Mouse (Mus musculus) neural tube, embryonic 14.5 days (tissue): ENCODE results near the gene Txndc2. TPM values are rescaled to one million over a fixed set of nuclear protein-coding genes. Genes with fewer than 3 reads are reported as not detected.

Source experiments
- ATAC-seq: fragments of 200-750 bp; cut with Nextera tagmentation; 2 replicates; pipeline ENCODE4 v1.8.0; 2017; ENCODE audit warnings: low read depth, mild to moderate bottlenecking, moderate TSS enrichment, moderate library complexity
- H3K27ac ChIP-seq: fragments of 300-500 bp; sonication (generic); 2 replicates; pipeline ENCODE4 v1.5.1; 2014; ENCODE audit warnings: low read depth, mild to moderate bottlenecking, control low read depth, low read length, moderate library complexity, mixed read lengths
- H3K27me3 ChIP-seq: fragments of 300-500 bp; sonication (generic); 2 replicates; pipeline ENCODE4 v1.6.1; 2014; ENCODE audit warnings: low read length; ENCODE audit not compliant: control insufficient read depth, insufficient read depth
- H3K36me3 ChIP-seq: fragments of 300-500 bp; sonication (generic); 2 replicates; pipeline ENCODE4 v1.6.1; 2014; ENCODE audit warnings: low read length, mixed read lengths; ENCODE audit not compliant: control insufficient read depth, insufficient read depth
- H3K4me1 ChIP-seq: fragments of 300-500 bp; sonication (generic); 2 replicates; pipeline ENCODE4 v1.6.1; 2014; ENCODE audit warnings: low read length; ENCODE audit not compliant: control insufficient read depth, insufficient read depth
- H3K4me2 ChIP-seq: fragments of 300-500 bp; sonication (generic); 2 replicates; pipeline ENCODE4 v1.6.1; 2014; ENCODE audit warnings: mild to moderate bottlenecking, low read depth, low read length, control low read depth
- H3K4me3 ChIP-seq: fragments of 300-500 bp; sonication (generic); 2 replicates; pipeline ENCODE4 v1.5.1; 2014; ENCODE audit warnings: low read depth, low read length, control low read depth, mixed read lengths
- H3K9ac ChIP-seq: fragments of 300-500 bp; sonication (generic); replicated peaks from 2 replicates; pipeline ENCODE4 v1.6.1; 2014; ENCODE audit warnings: low read depth, mild to moderate bottlenecking, control low read depth, low read length, mixed read lengths
- H3K9me3 ChIP-seq: fragments of 300-500 bp; sonication (generic); 2 replicates; pipeline ENCODE4 v1.6.1; 2016; ENCODE audit warnings: low read length; ENCODE audit not compliant: control insufficient read depth
- WGBS: fragments of 180-500 bp; shearing (Covaris S2); extraction: QIAGEN DNeasy Blood & Tissue Kit; methylation state at CpG from one replicate; pipeline ENCODE4 v1.1.7; 2014; 5-methylcytosine and 5-hydroxymethylcytosine counted together
- polyA plus RNA-seq: library from polyadenylated mRNA; unstranded; fragments of >200 nt; fragmentation: Nextera tagmentation; extraction: Ambion mirVana; gene quantifications from 2 replicates; pipeline ENCODE4 v1.2.1, GENCODE M21; 2014

Txndc2 gene
- polyA plus RNA-seq, 1 experiment from 2014 or later = 0.11 TPM

DNA sequence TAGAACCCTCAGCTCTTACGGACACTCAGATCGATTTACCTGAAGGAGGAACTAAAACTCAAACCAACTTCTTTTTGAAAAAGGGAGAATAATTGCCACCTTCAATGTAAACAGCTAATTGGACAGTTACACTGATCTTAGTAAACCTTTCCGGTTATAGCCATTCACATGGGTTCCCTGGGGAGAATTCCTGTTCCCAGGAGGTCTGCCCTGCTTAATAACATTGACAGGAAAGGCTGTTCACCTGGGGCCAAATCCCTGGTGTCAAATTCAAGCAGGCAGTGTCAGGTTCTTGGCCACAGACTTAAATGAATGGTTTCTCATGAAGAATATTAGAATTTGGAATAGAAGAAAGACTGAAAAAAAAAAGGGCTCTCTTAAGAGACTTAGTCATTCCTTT is 34.0 kb upstream of the Txndc2 start:
- H3K27ac ChIP-seq = no peak overlapping the region
- no peaks in the 10 kb centered on the region for H3K9me3 ChIP-seq
- H3K27me3 ChIP-seq = no peaks in the 10 kb centered on the region
- H3K36me3 ChIP-seq = no peaks in the 10 kb centered on the region
- 80% methylated on average over 3 of the region's 3 CpGs for WGBS
- no peak for ATAC-seq
- H3K4me3 ChIP-seq = no peak overlapping the region
- H3K4me1 ChIP-seq = no peaks in the 10 kb centered on the region
- no peak overlapping the region for H3K4me2 ChIP-seq
- no peak overlapping the region for H3K9ac ChIP-seq

DNA sequence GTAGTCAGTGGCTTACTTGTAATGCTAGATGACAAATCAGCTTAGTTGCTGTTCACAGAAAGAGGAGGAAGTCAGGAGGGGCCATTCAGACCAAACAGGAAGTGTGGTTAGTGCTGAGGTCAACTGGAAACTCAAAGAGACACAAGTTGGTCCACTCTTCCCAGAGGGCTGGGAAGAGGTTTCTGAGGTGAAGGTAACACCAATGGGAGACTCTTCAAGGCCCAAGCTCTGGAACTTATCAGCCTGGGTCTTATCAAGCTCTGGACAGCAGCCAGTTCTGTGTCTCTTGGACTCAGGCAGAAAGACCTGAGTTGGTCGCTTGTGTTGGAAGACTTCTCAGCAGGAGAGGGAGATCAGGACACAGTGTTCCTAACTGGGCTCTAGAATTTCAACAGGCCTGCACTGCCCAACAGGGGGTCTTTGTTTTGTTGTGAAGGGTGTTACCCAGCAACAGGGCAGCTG is 32.8 kb upstream of the Txndc2 start:
- no peaks in the 10 kb centered on the region for H3K9me3 ChIP-seq
- no peaks in the 10 kb centered on the region for H3K36me3 ChIP-seq
- no peak overlapping the region for H3K4me3 ChIP-seq
- 61% methylated on average over 1 of the region's 1 CpGs for WGBS
- H3K4me2 ChIP-seq = no peak overlapping the region
- ATAC-seq = no peak
- no peak overlapping the region for H3K27ac ChIP-seq
- H3K27me3 ChIP-seq = no peaks in the 10 kb centered on the region
- H3K9ac ChIP-seq = no peak overlapping the region
- no peaks in the 10 kb centered on the region for H3K4me1 ChIP-seq

DNA sequence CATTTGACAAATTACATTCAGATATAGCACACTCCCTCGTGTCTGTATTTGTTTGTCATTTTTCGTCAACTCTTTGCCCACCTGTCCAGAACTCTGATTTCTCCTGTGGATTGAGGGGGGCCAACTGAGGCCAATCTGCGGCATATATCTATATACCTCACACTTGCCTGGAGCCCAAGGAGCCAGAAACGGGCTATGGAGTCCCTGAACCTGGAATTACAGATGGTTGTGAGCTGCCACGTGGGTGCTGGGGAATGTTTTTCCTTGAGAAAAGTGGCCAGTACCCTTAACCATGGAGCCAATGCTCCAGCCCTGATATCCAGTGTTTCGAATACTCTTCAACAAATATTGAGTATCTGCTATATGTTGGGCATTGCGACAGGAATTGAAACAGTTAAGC is 31.0 kb upstream of the Txndc2 start:
- Histone ChIP-seq H3K27ac (no peak overlapping the region), H3K4me3 (no peak overlapping the region), H3K36me3 (no peaks in the 10 kb centered on the region), H3K9me3 (no peaks in the 10 kb centered on the region), H3K9ac (no peak overlapping the region), H3K4me2 (no peak overlapping the region), H3K4me1 (no peaks in the 10 kb centered on the region), H3K27me3 (no peaks in the 10 kb centered on the region)
- WGBS = 86% methylated on average over 7 of the region's 7 CpGs
- ATAC-seq = no peak

- H3K9me3 ChIP-seq = no peaks in the 10 kb centered on the region
- H3K4me1 ChIP-seq = no peaks in the 10 kb centered on the region
- no peak for ATAC-seq
- H3K9ac ChIP-seq = no peak overlapping the region
- 89% methylated on average over 4 of the region's 4 CpGs for WGBS
- H3K36me3 ChIP-seq = no peaks in the 10 kb centered on the region
- H3K4me2 ChIP-seq = no peak overlapping the region
- H3K4me3 ChIP-seq = no peak overlapping the region
- no peak overlapping the region for H3K27ac ChIP-seq
- no peaks in the 10 kb centered on the region for H3K27me3 ChIP-seq
Measured at GRCm38 (mm10) chr17:65669061-65669460, 27.1 kb upstream of the Txndc2 start.

DNA sequence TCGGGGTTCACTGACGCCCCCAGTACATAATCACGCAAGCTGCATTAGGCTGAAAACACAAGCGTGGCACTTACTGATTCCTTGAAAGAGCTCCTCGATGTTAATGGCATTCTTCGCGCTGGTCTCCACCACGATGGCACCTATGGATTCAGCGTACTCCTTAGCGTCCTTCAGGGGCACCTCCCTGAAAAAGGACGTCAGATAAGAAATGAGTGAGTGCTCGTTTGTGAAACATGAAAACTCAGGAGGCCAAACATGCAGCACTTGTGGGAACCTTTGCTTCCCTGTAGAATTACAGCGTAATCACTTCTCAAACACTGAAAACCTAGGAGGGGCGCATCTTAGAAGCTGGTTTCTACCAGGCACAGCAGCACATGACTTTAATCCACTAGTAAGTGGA is 25.8 kb upstream of the Txndc2 start:
- H3K4me2 ChIP-seq = no peak overlapping the region
- no peaks in the 10 kb centered on the region for H3K9me3 ChIP-seq
- 89% methylated on average over 14 of the region's 14 CpGs for WGBS
- H3K27me3 ChIP-seq = no peaks in the 10 kb centered on the region
- no peaks in the 10 kb centered on the region for H3K36me3 ChIP-seq
- no peak overlapping the region for H3K27ac ChIP-seq
- H3K9ac ChIP-seq = no peak overlapping the region
- H3K4me3 ChIP-seq = no peak overlapping the region
- no peak for ATAC-seq
- H3K4me1 ChIP-seq = no peaks in the 10 kb centered on the region

DNA sequence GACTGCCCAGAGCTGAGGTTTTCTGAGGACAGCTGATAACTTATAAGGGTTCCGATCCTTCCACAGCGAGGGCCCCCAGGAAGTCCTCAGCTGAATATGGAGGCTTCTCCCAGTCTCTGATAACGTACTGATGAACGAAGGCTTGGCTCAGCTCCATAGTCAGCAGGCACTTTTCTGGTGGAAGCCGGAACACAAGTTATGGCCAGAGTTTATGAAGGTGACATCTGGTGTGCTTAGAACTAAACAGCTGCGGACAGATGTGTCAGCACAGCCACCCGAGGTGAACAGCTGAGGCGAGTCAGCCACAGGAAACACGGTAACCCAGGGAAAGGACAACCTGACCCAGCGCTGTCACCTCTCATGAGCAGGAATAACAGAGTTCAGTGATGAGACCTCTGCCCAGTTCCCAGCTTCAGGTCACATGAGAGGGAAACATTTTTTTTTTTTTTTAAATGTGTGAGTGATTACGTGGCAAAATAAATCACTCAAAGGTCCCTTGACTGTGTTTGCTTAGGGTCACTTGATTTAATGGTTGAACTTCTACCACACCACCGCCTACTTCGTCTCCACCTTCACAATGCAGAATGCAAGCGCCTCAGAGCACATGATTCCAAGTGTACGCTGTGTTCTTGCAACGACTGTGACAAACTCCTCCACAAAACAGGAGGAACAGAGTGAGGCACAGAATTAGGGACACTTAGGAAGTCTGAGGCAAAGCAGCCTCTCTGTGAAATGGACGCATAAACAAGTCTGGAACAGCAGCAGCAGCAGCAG is 24.6 kb upstream of the Txndc2 start:
- H3K4me1 ChIP-seq = no peaks in the 10 kb centered on the region
- no peak overlapping the region for H3K27ac ChIP-seq
- H3K9me3 ChIP-seq = no peaks in the 10 kb centered on the region
- no peak for ATAC-seq
- 77% methylated on average over 17 of the region's 17 CpGs for WGBS
- H3K9ac ChIP-seq = no peak overlapping the region
- no peaks in the 10 kb centered on the region for H3K36me3 ChIP-seq
- H3K4me2 ChIP-seq = no peak overlapping the region
- H3K4me3 ChIP-seq = no peak overlapping the region
- no peaks in the 10 kb centered on the region for H3K27me3 ChIP-seq

DNA sequence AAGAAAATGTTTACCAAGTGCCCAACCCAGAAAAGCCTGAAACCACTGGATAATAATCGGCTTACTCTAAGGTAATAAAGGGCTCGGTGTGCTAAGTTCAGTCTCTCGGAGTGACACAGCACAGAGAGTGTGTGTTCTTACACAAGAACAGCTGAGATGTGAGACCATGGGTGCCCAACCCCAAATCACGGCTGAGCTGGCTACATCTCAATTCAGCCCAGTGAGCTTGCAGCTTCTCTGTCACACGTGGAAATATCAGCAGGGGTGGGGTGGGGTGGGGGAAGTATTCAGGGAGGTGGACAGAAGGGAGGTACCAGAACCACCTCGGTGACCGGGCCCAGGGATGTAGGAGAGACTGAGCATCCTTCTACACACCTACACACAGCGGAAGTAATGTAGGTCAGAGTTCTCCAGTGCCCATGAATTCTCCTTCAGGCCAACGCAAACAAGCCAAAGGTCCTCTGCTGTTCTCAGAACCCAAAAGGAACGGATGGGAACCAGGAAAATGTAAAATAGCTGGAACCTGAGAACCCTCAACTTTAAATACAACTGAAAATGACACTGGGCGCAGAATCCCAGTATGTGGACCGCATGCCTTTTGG is 23.9 kb upstream of the Txndc2 start:
- Histone ChIP-seq H3K4me2 (no peak overlapping the region), H3K36me3 (no peaks in the 10 kb centered on the region), H3K27ac (no peak overlapping the region), H3K4me1 (no peaks in the 10 kb centered on the region), H3K4me3 (no peak overlapping the region), H3K9ac (no peak overlapping the region), H3K9me3 (no peaks in the 10 kb centered on the region), H3K27me3 (no peaks in the 10 kb centered on the region)
- no peak for ATAC-seq
- WGBS = 95% methylated on average over 12 of the region's 12 CpGs

DNA sequence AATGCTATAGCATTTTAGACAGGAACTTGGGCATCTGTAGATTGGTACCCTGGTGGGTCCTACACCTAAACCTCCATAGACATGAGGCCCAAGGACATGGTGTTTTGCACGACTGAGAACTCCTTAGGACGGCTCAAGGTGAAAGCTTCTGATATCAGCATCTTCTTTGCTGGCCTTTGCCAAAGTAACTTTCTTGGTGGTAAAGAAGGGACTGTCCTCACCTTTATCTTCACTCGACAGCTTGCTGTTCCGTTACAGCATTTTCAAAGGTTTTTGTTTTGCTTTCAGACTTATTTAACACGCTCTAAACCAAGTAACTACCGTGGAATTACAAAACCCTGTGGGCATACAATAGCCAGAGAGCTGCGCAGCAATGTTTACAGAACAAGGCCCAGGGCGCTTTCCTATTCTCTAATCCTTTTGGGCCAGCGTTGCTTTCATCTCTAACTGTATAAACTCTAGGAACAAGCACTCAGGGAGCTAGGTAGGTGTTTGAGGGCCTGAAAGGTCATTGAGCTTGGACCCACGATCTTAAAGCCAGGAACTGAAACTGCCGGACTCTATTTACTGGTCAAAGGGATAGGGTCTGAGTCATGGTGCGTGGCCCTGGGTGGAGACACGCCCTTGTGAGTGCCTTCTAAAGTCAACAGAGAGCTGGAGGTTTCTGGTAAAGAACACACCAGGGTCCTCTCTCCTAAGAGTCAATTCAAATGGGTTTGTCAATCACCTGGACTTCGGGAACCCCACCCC is 21.5 kb upstream of the Txndc2 start:
- Histone ChIP-seq H3K4me2 (no peak overlapping the region), H3K4me3 (no peak overlapping the region), H3K36me3 (no peaks in the 10 kb centered on the region), H3K27me3 (no peaks in the 10 kb centered on the region), H3K9ac (no peak overlapping the region), H3K27ac (no peak overlapping the region), H3K9me3 (no peaks in the 10 kb centered on the region), H3K4me1 (no peaks in the 10 kb centered on the region)
- WGBS = 71% methylated on average over 14 of the region's 14 CpGs
- ATAC-seq = no peak

- ATAC-seq = no peak
- no peaks in the 10 kb centered on the region for H3K4me1 ChIP-seq
- no peak overlapping the region for H3K4me2 ChIP-seq
- 87% methylated on average over 3 of the region's 3 CpGs for WGBS
- H3K4me3 ChIP-seq = no peak overlapping the region
- no peaks in the 10 kb centered on the region for H3K27me3 ChIP-seq
- no peak overlapping the region for H3K27ac ChIP-seq
- H3K9me3 ChIP-seq = no peaks in the 10 kb centered on the region
- no peak overlapping the region for H3K9ac ChIP-seq
- H3K36me3 ChIP-seq = no peaks in the 10 kb centered on the region
Measured at GRCm38 (mm10) chr17:65662662-65663061, 20.7 kb upstream of the Txndc2 start.
